Comparison of ENCODE assay signal across 11 mouse cellular contexts in genomic region chr7:92822409-92823101, GRCm38 (mm10). TPM values are rescaled to one million over a fixed set of nuclear protein-coding genes. Genes with fewer than 3 reads are reported as not detected.
A peak's percentile ranks its signal among the peaks of the same experiment; 100 is the strongest.
DNase-seq lines count a peak whose midpoint lies in the region; ATAC-seq and TF ChIP-seq lines count a peak whose summit lies in the region.
"Had no signal": no experiment of that assay in that cellular context is flagged by ENCODE, and none has a peak within 500 bp of the region (broad histone marks: within the 10 kb centered on the region; RNA-seq: fewer than 3 reads in every experiment).

No protein-coding gene starts in this region.

- ATAC-seq in embryonic facial prominence, embryonic 15.5 days (ENCODE audit: insufficient number of reproducible peaks, low FRiP score, low TSS enrichment, low read depth): peak; percentile 77
- peak; percentile 65; the same call in 1 of the 2 replicates for ATAC-seq in intestine, embryonic 14.5 days (replicated peaks; ENCODE audit: low FRiP score, low TSS enrichment, low read depth)
- ATAC-seq in midbrain, embryonic 16.5 days: peak; percentile 58; the same call in 1 of the 2 replicates
- no peak for ATAC-seq in erythroblast, adult 5-6 weeks (replicated peaks; ENCODE audit: low FRiP score, poor library complexity, severe bottlenecking)
- ATAC-seq: inflammation-experienced regulatory T-cells, adult 6 months had no signal

- no peak for TF ChIP-seq CTCF in liver, adult 2 months (IDR thresholded peaks at IDR 0.05; ENCODE audit: low read depth, low read length)
- no peak for TF ChIP-seq CTCF in thymus, adult 2 months (IDR thresholded peaks at IDR 0.05; ENCODE audit: borderline replicate concordance, control insufficient read depth, extremely low read depth, insufficient read depth, low read length, poor library complexity)

- H3K9me3 ChIP-seq in embryonic facial prominence, embryonic 15.5 days (replicated peaks): no peaks in the 10 kb centered on the region
- H3K9me3 ChIP-seq in intestine, embryonic 14.5 days (ENCODE audit: control insufficient read depth, low read length): no peaks in the 10 kb centered on the region
- H3K9me3 ChIP-seq in midbrain, embryonic 16.5 days (replicated peaks; ENCODE audit: control insufficient read depth, low read length, poor library complexity, severe bottlenecking): no peaks in the 10 kb centered on the region
- H3K9me3 ChIP-seq: heart, embryonic 12.5 days had no signal

- H3K27ac ChIP-seq in liver, adult 2 months (replicated peaks; ENCODE audit: insufficient read depth, low read depth, low read length): 0 out of 2 replicates have a peak overlapping the region, but pooled peaks have one; percentile 22
- peak overlapping the region; percentile 67 for H3K27ac ChIP-seq in embryonic facial prominence, embryonic 15.5 days (replicated peaks)
- peak overlapping the region; percentile 76 for H3K27ac ChIP-seq in intestine, embryonic 14.5 days (ENCODE audit: low read depth)
- no peak overlapping the region for H3K27ac ChIP-seq in midbrain, embryonic 16.5 days (ENCODE audit: low read length)
- H3K27ac ChIP-seq in thymus, adult 2 months (ENCODE audit: control insufficient read depth, insufficient read depth, low read length): no peak overlapping the region

- H3K36me3 ChIP-seq in liver, adult 2 months (ENCODE audit: control insufficient read depth, insufficient read depth, low read length): peaks cover 17% of the 10 kb centered on the region
- no peaks in the 10 kb centered on the region for H3K36me3 ChIP-seq in embryonic facial prominence, embryonic 15.5 days
- H3K36me3 ChIP-seq in intestine, embryonic 14.5 days (ENCODE audit: control insufficient read depth, insufficient read depth, low read length): no peaks in the 10 kb centered on the region
- H3K36me3 ChIP-seq in midbrain, embryonic 16.5 days (ENCODE audit: control insufficient read depth, insufficient read depth, low read length): no peaks in the 10 kb centered on the region
- H3K36me3 ChIP-seq in thymus, adult 2 months (ENCODE audit: control insufficient read depth, insufficient read depth, low read length): no peaks in the 10 kb centered on the region
- H3K36me3 ChIP-seq: heart, embryonic 12.5 days had no signal

- no peak for TF ChIP-seq POLR2A in liver, adult 2 months (IDR thresholded peaks at IDR 0.05; ENCODE audit: extremely low read depth, insufficient read depth, low read length)
- TF ChIP-seq POLR2A in thymus, adult 2 months (IDR thresholded peaks at IDR 0.05; ENCODE audit: control insufficient read depth, extremely low read depth, insufficient read depth, low read length, poor library complexity): no peak

- DNase-seq in liver, adult 2 months (ENCODE audit: extremely low read depth, low read depth, low spot score): no peak
- DNase-seq in liver: no peak
- DNase-seq in intestine, embryonic 14.5 days (ENCODE audit: low spot score): no peak
- no peak for DNase-seq in thymus, adult 2 months
- DNase-seq: cerebellum, postnatal 10 days; lung, postnatal 14 days had no signal

- 0 out of 2 replicates have a peak overlapping the region, but pooled peaks have one; percentile 3 for H3K4me2 ChIP-seq in embryonic facial prominence, embryonic 15.5 days (replicated peaks)
- peak overlapping the region; percentile 9 for H3K4me2 ChIP-seq in intestine, embryonic 14.5 days (ENCODE audit: low read length)
- H3K4me2 ChIP-seq in midbrain, embryonic 16.5 days (ENCODE audit: low read length): no peak overlapping the region
- H3K4me2 ChIP-seq: heart, embryonic 12.5 days had no signal

- H3K9ac ChIP-seq in liver, adult 2 months (ENCODE audit: low read depth, low read length): 0 out of 2 replicates have a peak overlapping the region, but pooled peaks have one; percentile 2
- H3K9ac ChIP-seq in embryonic facial prominence, embryonic 15.5 days: no peak overlapping the region
- no peak overlapping the region for H3K9ac ChIP-seq in intestine, embryonic 14.5 days (ENCODE audit: low read length)
- no peak overlapping the region for H3K9ac ChIP-seq in midbrain, embryonic 16.5 days (ENCODE audit: low read depth, low read length)
- H3K9ac ChIP-seq: heart, embryonic 12.5 days had no signal

- no peaks in the 10 kb centered on the region for H3K27me3 ChIP-seq in liver, adult 2 months (ENCODE audit: control insufficient read depth, insufficient read depth, low read length)
- no peaks in the 10 kb centered on the region for H3K27me3 ChIP-seq in embryonic facial prominence, embryonic 15.5 days
- no peaks in the 10 kb centered on the region for H3K27me3 ChIP-seq in intestine, embryonic 14.5 days (replicated peaks; ENCODE audit: control insufficient read depth, insufficient read depth, low read length)
- H3K27me3 ChIP-seq in midbrain, embryonic 16.5 days (ENCODE audit: control insufficient read depth, insufficient read depth, low read depth, low read length): no peaks in the 10 kb centered on the region
- H3K27me3 ChIP-seq in thymus, adult 2 months (ENCODE audit: control insufficient read depth, insufficient read depth, low read length): no peaks in the 10 kb centered on the region
- H3K27me3 ChIP-seq: heart, embryonic 12.5 days had no signal

- WGBS in liver, adult 2 months: 68% methylated on average over 1 of the region's 1 CpGs
- 31% methylated on average over 1 of the region's 1 CpGs for WGBS in embryonic facial prominence, embryonic 15.5 days
- 21% methylated on average over 1 of the region's 1 CpGs for WGBS in intestine, embryonic 14.5 days
- WGBS in midbrain, embryonic 16.5 days: 60% methylated on average over 1 of the region's 1 CpGs
- 77% methylated on average over 1 of the region's 1 CpGs for WGBS in thymus, adult 2 months

- H3K4me3 ChIP-seq in liver, adult 2 months (ENCODE audit: insufficient read depth, low read depth, low read length): no peak overlapping the region
- no peak overlapping the region for H3K4me3 ChIP-seq in embryonic facial prominence, embryonic 15.5 days (replicated peaks)
- no peak overlapping the region for H3K4me3 ChIP-seq in intestine, embryonic 14.5 days (ENCODE audit: low read depth, low read length)
- no peak overlapping the region for H3K4me3 ChIP-seq in midbrain, embryonic 16.5 days (ENCODE audit: low read depth, low read length)
- no peak overlapping the region for H3K4me3 ChIP-seq in thymus, adult 2 months (ENCODE audit: control insufficient read depth, insufficient read depth, low read length)
- H3K4me3 ChIP-seq: heart, embryonic 12.5 days had no signal

- H3K79me2 ChIP-seq in liver, adult 2 months (ENCODE audit: control insufficient read depth, insufficient read depth, low read length): peaks cover 10% of the 10 kb centered on the region; the same call in 1 of the 2 replicates

- H3K4me1 ChIP-seq in liver, adult 2 months (ENCODE audit: control insufficient read depth, insufficient read depth, low read length): peaks cover 6% of the 10 kb centered on the region; the same call in 1 of the 2 replicates
- peaks cover 28% of the 10 kb centered on the region for H3K4me1 ChIP-seq in embryonic facial prominence, embryonic 15.5 days
- peaks cover 19% of the 10 kb centered on the region for H3K4me1 ChIP-seq in intestine, embryonic 14.5 days (replicated peaks; ENCODE audit: control insufficient read depth, insufficient read depth, low read length)
- H3K4me1 ChIP-seq in midbrain, embryonic 16.5 days (ENCODE audit: control insufficient read depth, insufficient read depth, low read length): no peaks in the 10 kb centered on the region; the same call in 1 of the 2 replicates
- H3K4me1 ChIP-seq in thymus, adult 2 months (replicated peaks; ENCODE audit: control insufficient read depth, insufficient read depth, low read length): no peaks in the 10 kb centered on the region
- H3K4me1 ChIP-seq: heart, embryonic 12.5 days had no signal

RNA-seq across cellular contexts. Expression of gene Ddias, which starts 51.5 kb away (rescaled TPM):
- 0.87 and 1.0 TPM in 2 replicates for total RNA-seq in liver, adult 2 months (2014; rRNA removed)
- 0.06 and 0.21 TPM in 2 replicates for polyA plus RNA-seq in liver, adult 2 months (2012; rRNA removed)
- polyA plus RNA-seq in embryonic facial prominence, embryonic 15.5 days (2015; fragmentation: Nextera tagmentation; extraction: Ambion mirVana): 9.2 and 10.4 TPM in 2 replicates
- 12.7 and 14.5 TPM in 2 replicates for polyA plus RNA-seq in intestine, embryonic 14.5 days (2014; fragmentation: Nextera tagmentation; extraction: Ambion mirVana)
- 3.1 and 4.7 TPM in 2 replicates for polyA plus RNA-seq in midbrain, embryonic 16.5 days (2015; fragmentation: Nextera tagmentation; extraction: Ambion mirVana)
- polyA plus RNA-seq in thymus, adult 2 months (2012; rRNA removed): 0.81 and 1.2 TPM in 2 replicates
- 6.7 and 9.4 TPM in 2 replicates for total RNA-seq in erythroblast, adult 5-6 weeks (2015; ENCODE audit: low replicate concordance)
- total RNA-seq in erythroblast, adult 5-6 weeks (2017; ENCODE audit: low replicate concordance): 7.6 and 10.9 TPM in 2 replicates

RNA-seq across cellular contexts. Expression of gene Prcp, which starts 51.7 kb away (rescaled TPM):
- 6.2 and 6.6 TPM in 2 replicates for total RNA-seq in liver, adult 2 months (2014; rRNA removed)
- 4.2 and 4.6 TPM in 2 replicates for polyA plus RNA-seq in liver, adult 2 months (2012; rRNA removed)
- 30.2 and 30.5 TPM in 2 replicates for polyA plus RNA-seq in embryonic facial prominence, embryonic 15.5 days (2015; fragmentation: Nextera tagmentation; extraction: Ambion mirVana)
- 20.5 and 23.6 TPM in 2 replicates for polyA plus RNA-seq in intestine, embryonic 14.5 days (2014; fragmentation: Nextera tagmentation; extraction: Ambion mirVana)
- 18.9 and 22.0 TPM in 2 replicates for polyA plus RNA-seq in midbrain, embryonic 16.5 days (2015; fragmentation: Nextera tagmentation; extraction: Ambion mirVana)
- polyA plus RNA-seq in thymus, adult 2 months (2012; rRNA removed): 17.2 and 19.7 TPM in 2 replicates
- total RNA-seq in erythroblast, adult 5-6 weeks (2015; ENCODE audit: low replicate concordance): 37.5 and 37.6 TPM in 2 replicates
- total RNA-seq in erythroblast, adult 5-6 weeks (2017; ENCODE audit: low replicate concordance): 9.6 and 22.8 TPM in 2 replicates

Comparison
In these comparisons a context has a peak if more than half of its experiments do, and no peak if none do; other contexts are left out.
1. H3K27ac ChIP-seq: peak in liver, adult 2 months (single experiment), embryonic facial prominence, embryonic 15.5 days (single experiment) and intestine, embryonic 14.5 days (single experiment); none in midbrain, embryonic 16.5 days (single experiment) and thymus, adult 2 months (single experiment).